Comparison of ENCODE assay signal across 8 mouse cellular contexts in the genomic region with DNA sequence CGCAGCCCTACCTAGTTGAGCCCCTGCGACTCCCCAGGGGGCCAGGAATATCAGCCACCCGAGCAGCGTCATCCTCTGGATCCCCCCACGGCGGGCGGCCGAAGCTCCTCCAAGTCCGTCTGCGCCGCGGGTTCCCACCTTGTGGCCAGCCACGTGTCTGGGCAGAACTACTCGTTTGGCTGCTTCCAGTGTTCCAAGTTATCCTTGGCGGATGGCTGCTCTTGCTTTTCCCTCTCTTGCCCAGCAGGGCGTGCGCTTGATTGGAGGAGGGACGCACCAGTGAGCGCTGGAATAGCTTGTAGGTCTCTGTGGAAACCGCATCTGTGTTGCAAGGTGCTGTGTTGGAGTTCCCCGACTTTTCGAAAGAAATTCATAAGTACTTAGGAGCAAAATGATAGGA. TPM values are rescaled to one million over a fixed set of nuclear protein-coding genes. Genes with fewer than 3 reads are reported as not detected.
DNase-seq lines count a peak whose midpoint lies in the region; ATAC-seq lines count a peak whose summit lies in the region.

A gene (minus strand): TSS at position 279 of the 400 bp plus-strand sequence.

- peak within 1 kb of the TSS; percentile 56 for H3K9ac ChIP-seq in forebrain, embryonic 12.5 days
- H3K9ac ChIP-seq in heart, embryonic 15.5 days: peak within 1 kb of the TSS; percentile 56
- peak within 1 kb of the TSS; percentile 18; the same call in 1 of the 2 replicates for H3K9ac ChIP-seq in liver, embryonic 13.5 days

- peaks cover 16% of the 10 kb centered on the region for H3K27me3 ChIP-seq in forebrain, embryonic 12.5 days
- H3K27me3 ChIP-seq in heart, embryonic 15.5 days: peaks cover 12% of the 10 kb centered on the region; the same call in 1 of the 2 replicates
- peaks cover 40% of the 10 kb centered on the region for H3K27me3 ChIP-seq in liver, embryonic 13.5 days

- peak within 1 kb of the TSS; percentile 39 for H3K4me3 ChIP-seq in forebrain, embryonic 12.5 days (replicated peaks)
- H3K4me3 ChIP-seq in heart, embryonic 15.5 days: peak within 1 kb of the TSS; percentile 56
- H3K4me3 ChIP-seq in liver, embryonic 13.5 days (replicated peaks): peak within 1 kb of the TSS; percentile 52

- 1% methylated on average over 22 of the region's 22 CpGs for WGBS in forebrain, embryonic 12.5 days
- WGBS in heart, embryonic 15.5 days: under 1% methylated on average over 22 of the region's 22 CpGs
- 2% methylated on average over 22 of the region's 22 CpGs for WGBS in liver, embryonic 13.5 days (ENCODE audit: insufficient replicate concordance)

- H3K4me1 ChIP-seq in forebrain, embryonic 12.5 days: peaks cover 4% of the 10 kb centered on the region
- peaks cover 10% of the 10 kb centered on the region for H3K4me1 ChIP-seq in heart, embryonic 15.5 days (replicated peaks)
- H3K4me1 ChIP-seq in liver, embryonic 13.5 days (replicated peaks): peaks cover 15% of the 10 kb centered on the region; the same call in 1 of the 2 replicates

- no peaks in the 10 kb centered on the region for H3K36me3 ChIP-seq in forebrain, embryonic 12.5 days (replicated peaks)
- no peaks in the 10 kb centered on the region for H3K36me3 ChIP-seq in heart, embryonic 15.5 days
- H3K36me3 ChIP-seq in liver, embryonic 13.5 days: no peaks in the 10 kb centered on the region

- H3K4me2 ChIP-seq in forebrain, embryonic 12.5 days: peak within 1 kb of the TSS; percentile 70
- peak within 1 kb of the TSS; percentile 97 for H3K4me2 ChIP-seq in heart, embryonic 15.5 days
- peak within 1 kb of the TSS; percentile 71 for H3K4me2 ChIP-seq in liver, embryonic 13.5 days

- H3K9me3 ChIP-seq in forebrain, embryonic 12.5 days: no peaks in the 10 kb centered on the region
- H3K9me3 ChIP-seq in heart, embryonic 15.5 days (replicated peaks): no peaks in the 10 kb centered on the region
- H3K9me3 ChIP-seq in liver, embryonic 13.5 days (replicated peaks): no peaks in the 10 kb centered on the region

- no peak within 1 kb of the TSS for H3K27ac ChIP-seq in forebrain, embryonic 12.5 days
- no peak within 1 kb of the TSS for H3K27ac ChIP-seq in heart, embryonic 15.5 days
- no peak within 1 kb of the TSS for H3K27ac ChIP-seq in liver, embryonic 13.5 days

- peak; percentile 74; the same call in 1 of the 2 replicates for ATAC-seq in forebrain, embryonic 12.5 days (ENCODE audit: low FRiP score)
- peak; percentile 87 for ATAC-seq in heart, embryonic 15.5 days (replicated peaks; ENCODE audit: insufficient number of reproducible peaks, insufficient read depth, low FRiP score, low read depth)
- no peak for ATAC-seq in liver, embryonic 13.5 days (ENCODE audit: low read depth)

- peak; percentile 77 for DNase-seq in CD4-positive helper T cell, adult 2 months (ENCODE audit: low read depth, low spot score)
- peak; percentile 30 to 53 for DNase-seq in adrenal gland, postnatal 4 days (ENCODE audit: low spot score in 2 of 2)
- peak; percentile 81 for DNase-seq in kidney, postnatal 10 days
- DNase-seq in liver, embryonic 13.5 days: no peak
- DNase-seq in natural killer cell, adult 2 months (ENCODE audit: low spot score in 2 of 2): peak; percentile 43 to 51
- DNase-seq in testis, postnatal 14 days (ENCODE audit: low spot score): peak; percentile 81

RNA-seq across cellular contexts. Expression of the gene that starts here (rescaled TPM):
- 1 to 10 TPM; 2.2 to 3.0 TPM for total RNA-seq in adrenal gland, postnatal 4 days (2021)
- 3.2 and 4.1 TPM in 2 replicates for polyA plus RNA-seq in forebrain, embryonic 12.5 days (2016; fragmentation: Nextera tagmentation; extraction: Ambion mirVana)
- 3.5 and 4.4 TPM in 2 replicates for polyA plus RNA-seq in heart, embryonic 15.5 days (2015; fragmentation: Nextera tagmentation; extraction: Ambion mirVana)
- polyA plus RNA-seq in liver, embryonic 13.5 days (2015; fragmentation: Nextera tagmentation; extraction: Ambion mirVana): 1.1 and 1.2 TPM in 2 replicates
